Mouse (Mus musculus) cerebellum, postnatal 36 days (tissue): ENCODE measurements around the gene Fcgr4.

Source experiments
- DNase-seq, 2 experiments: peaks; one replicate each; pipeline ENCODE4 v3.0.0; 2021 to 2022; ENCODE audit warnings: mixed read lengths in 2 of 2

Gene Fcgr4

GRCm38 (mm10) chr1:171016676-171017356, 1.9 kb upstream of the Fcgr4 start:
- DNase-seq = no peak

- DNase-seq = no peak
Measured at GRCm38 (mm10) chr1:171017468-171018158, 1.1 kb upstream of the Fcgr4 start.

DNA sequence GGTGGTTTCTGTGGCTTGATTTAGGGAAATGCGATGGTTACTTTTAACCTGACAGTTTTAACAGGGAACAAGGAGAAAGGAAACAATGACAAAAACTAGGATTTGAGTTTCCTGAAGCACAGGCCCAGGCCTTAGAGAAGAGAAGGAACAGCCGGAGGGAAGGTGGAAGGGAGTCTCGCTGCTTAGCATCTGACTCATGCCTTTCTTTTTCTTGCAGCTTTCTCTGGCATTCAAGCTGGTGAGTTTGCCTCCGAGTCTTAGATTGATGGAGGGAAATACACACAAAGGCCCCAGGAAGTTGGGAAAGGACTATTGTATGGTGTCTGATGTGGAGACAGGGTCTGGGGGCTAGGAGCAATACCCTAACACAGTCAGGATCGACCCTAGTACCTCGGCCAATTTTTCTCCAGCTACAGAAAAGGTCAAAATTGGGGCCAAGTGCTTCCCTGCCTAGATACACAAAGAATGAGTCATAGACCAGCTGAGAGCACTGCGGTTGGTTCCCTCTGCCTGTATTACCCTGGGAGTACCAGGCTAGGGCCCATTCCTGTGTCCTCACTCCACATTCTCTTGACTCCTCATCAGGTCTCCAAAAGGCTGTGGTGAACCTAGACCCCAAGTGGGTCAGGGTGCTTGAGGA, 711 bp downstream of the Fcgr4 start:
- no peak for DNase-seq

GRCm38 (mm10) chr1:171031752-171032151, 13.0 kb downstream of the Fcgr4 start:
- no peak for DNase-seq

- peak; percentile 24 to 29 for DNase-seq
Measured at GRCm38 (mm10) chr1:171032691-171033090, 14.0 kb downstream of the Fcgr4 start.

DNA sequence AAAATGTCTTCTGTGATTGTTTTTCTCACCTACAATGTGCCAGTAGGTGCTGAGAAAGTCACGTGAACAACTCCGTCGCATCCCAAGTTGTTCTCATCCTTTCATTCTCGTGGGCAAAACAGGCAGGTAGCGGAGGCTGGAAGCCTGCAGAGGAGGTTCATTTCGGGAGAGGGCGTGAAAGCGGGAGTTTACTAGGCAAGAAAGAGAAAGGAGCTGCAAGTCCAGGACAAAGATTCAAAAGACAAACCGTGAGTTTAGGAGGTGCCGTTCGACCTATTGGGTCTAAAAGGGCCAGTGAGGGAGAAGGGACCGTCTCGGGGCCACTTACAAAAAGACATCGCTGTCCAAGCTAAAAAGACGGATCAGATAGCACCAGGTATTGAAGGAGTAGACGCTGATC, 14.5 kb downstream of the Fcgr4 start:
- peak in 1 of 2 experiments; percentile 45 for DNase-seq

DNA sequence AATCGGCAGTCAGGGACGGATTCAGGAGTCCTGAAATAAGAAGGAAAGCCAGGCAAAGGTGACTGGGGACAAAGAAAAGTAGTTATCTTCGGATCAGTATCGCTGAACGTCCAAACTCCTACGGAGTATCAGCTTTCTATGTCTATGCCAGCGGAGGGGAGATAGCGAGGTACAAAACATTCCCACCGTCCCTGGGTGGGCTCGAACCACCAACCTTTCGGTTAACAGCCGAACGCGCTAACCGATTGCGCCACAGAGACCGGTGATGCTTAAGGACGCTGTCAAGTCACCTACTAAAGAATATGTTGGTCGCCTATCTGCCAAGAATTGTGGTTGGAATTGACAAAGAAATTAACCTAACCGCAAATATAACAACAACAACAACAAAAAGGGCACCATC, 15.0 kb downstream of the Fcgr4 start:
- peak; percentile 91 to 97 for DNase-seq

DNA sequence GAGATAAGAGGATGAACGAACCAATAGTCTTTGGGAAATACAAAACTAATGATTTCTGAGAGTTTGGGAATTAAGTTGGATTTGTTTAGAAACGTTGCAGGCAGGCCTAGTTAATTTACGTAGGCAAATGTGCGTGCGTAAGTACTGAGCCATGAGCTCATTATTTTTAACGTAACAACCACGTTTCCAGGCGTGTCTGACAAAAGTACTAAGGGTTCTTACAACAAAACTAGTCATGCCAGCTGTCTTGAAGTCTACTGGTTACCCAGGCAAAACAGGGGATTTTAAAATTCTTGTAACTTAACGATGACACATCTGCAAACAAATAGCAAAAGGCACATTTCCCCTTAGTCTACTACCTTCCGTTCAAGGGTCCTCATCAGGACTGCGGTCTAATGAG, 15.5 kb downstream of the Fcgr4 start:
- peak in 1 of 2 experiments; percentile 28 for DNase-seq

- DNase-seq = no peak
Measured at GRCm38 (mm10) chr1:171035611-171036010, 16.9 kb downstream of the Fcgr4 start.

DNA sequence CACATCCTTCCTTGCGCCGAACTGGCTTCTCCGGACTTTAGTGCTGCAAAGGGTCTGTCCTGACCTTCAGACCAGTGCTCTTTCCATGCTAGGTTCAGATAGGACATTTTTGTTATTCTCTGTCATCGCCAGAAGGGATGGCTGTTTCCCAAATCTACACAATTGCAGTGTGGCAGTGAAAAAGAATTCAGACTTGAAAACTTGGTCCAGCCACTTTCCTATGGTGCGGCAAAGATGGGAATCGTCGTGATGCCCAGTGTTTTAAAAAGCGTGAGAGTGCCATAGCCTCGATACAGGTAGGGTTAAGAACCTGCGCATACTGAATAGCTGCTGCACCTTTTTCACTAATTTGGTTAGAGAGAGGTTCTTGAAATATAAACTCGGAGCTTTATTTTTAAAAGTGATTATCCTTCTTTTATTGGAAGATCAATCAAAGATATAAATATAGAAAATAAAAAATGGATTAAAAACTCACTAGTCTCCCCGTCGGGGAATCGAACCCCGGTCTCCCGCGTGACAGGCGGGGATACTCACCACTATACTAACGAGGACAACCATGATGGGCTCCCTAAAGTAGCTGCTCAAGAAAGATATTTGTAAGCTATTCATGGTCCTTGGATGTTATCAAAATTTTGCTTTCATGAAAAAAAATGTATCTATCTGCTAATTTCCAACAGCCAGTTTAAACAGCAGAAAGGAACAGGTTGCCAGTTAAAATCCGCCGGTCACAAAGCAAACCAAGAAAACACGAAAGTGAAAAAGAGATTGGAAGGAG, 18.0 kb downstream of the Fcgr4 start:
- peak; percentile 82 to 90 for DNase-seq

GRCm38 (mm10) chr1:171037861-171038721, 19.4 kb downstream of the Fcgr4 start:
- peak; percentile 78 to 88 for DNase-seq

- no peak for DNase-seq
Measured at GRCm38 (mm10) chr1:171039135-171039534, 20.4 kb downstream of the Fcgr4 start.

GRCm38 (mm10) chr1:171039880-171040279, 21.2 kb downstream of the Fcgr4 start:
- no peak for DNase-seq

DNA sequence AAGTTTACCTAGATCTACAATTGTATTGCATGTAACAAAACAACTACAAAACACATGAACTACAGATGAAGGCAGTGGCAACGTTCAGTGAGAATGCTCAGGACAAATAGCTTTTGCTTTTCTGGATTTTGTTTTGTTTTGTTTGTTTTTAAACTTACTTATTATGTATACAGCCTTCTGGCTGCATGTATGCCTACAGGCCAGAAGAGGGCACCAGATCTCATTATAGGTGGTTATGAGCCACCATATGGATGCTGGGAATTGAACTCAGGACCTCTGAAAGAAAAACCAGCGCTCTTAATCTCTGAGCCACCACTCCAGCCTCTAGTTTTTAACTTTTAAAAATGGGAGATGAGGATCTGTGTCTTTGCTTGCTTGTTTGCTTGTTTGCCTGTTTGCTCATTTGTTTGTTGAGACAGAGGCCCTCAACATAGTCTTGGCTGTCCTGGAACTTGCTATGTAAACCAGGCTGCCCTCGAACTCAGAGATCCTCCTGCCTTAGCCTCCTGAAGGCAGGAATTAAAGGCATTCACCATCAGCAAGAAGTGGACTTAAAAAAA, 25.0 kb downstream of the Fcgr4 start:
- no peak for DNase-seq

- peak; percentile 84 to 90 for DNase-seq
Measured at GRCm38 (mm10) chr1:171044365-171045078, 25.8 kb downstream of the Fcgr4 start.

GRCm38 (mm10) chr1:171045079-171045465, 26.4 kb downstream of the Fcgr4 start:
- no peak for DNase-seq

DNA sequence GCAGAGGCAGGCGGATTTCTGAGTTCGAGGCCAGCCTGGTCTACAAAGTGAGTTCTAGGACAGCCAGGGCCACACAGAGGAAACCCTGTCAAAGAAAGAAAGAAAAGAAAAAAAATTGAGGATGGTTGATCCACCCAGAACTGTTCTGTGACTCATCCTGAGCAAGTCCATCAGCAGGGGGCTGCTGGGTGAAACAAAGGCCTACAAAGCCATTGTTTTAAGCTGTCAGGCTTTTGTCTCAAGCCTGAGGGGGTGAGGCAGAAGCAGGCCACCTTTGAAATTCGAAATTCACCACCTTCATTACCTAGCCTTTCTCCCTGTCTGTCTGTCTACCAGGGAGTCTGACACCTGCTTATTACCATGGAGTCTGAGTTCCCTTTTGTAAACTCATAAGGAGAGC, 27.8 kb downstream of the Fcgr4 start:
- DNase-seq = no peak

DNA sequence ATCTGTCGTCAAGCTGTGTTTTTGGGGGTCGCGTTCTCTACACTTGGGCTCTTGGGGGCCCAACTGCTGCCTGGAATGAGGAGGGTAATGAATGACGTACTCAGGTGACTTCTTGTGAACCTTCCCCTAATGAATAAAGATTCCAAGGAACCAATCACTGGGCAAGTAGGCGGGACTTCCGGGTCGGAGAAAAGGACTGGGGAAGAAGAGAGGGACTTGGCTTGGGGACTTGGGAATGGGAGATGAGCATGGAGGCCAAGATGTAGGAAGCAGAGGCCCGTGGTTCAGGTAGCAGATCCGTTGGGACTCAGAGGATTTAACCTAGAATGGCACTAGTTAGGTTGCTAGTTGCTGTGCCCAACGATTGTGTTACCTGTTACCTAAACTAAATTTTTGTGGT, 30.5 kb downstream of the Fcgr4 start:
- no peak for DNase-seq

DNA sequence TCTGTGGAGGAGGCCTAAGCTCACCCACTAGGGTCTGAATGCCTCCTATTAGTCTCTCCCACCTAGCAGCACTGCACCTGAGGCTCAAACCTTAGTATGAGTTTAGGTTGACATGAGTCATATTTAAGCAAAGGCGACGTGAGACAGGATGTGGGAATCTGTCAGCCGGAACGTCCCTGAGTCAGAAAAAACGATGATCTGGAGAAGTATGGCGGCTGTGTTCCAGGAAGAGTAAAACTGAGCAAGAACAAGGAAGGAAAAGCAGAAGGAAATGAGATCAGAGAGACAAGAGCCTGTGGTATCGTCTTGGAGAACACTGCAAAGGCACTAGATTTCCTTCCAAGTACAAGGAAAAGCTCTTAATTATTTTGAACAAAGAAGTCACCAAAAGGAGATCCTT, 32.1 kb downstream of the Fcgr4 start:
- no peak for DNase-seq

DNA sequence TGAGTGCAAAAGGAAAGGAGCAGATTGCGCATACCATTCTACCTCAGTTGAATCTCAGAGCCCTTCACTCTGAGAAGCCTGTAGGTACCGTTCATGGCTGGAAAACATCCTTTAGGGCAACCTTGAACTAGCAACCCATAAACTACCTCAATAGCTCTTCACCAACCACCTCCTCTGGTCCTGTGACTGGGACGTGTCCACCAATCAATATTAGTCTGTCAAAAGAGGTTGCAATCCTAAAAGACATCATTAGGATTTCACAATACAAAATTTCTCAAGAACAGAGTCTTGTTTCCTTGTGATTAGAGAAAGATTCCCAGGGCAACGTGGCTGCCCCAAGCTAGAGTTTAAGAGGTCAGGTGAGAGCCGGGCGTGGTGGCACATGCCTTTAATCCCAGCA, 34.6 kb downstream of the Fcgr4 start:
- no peak for DNase-seq

- no peak for DNase-seq
Measured at GRCm38 (mm10) chr1:171057253-171057652, 38.5 kb downstream of the Fcgr4 start.
